Mouse (Mus musculus) retina, embryonic 14.5 days (tissue): ENCODE results near the gene Tor4a.

Experiments used
- DNase-seq: peaks from one replicate; pipeline ENCODE4 v3.0.0-alpha.2; 2015; ENCODE audit warnings: low spot score

The Tor4a gene

GRCm38 (mm10) chr2:25186575-25186930, 10.1 kb downstream of the Tor4a start:
- DNase-seq: no peak

GRCm38 (mm10) chr2:25185625-25186574, 10.8 kb downstream of the Tor4a start:
- peak; percentile 87 for DNase-seq

- DNase-seq: no peak
Measured at GRCm38 (mm10) chr2:25184496-25184895, 12.2 kb downstream of the Tor4a start.

GRCm38 (mm10) chr2:25183336-25183735, 13.3 kb downstream of the Tor4a start:
- no peak for DNase-seq

GRCm38 (mm10) chr2:25182664-25183063, 14.0 kb downstream of the Tor4a start:
- peak; percentile 42 for DNase-seq

GRCm38 (mm10) chr2:25181891-25182397, 14.7 kb downstream of the Tor4a start:
- DNase-seq: peak; percentile 58

GRCm38 (mm10) chr2:25180973-25181890, 15.5 kb downstream of the Tor4a start:
- DNase-seq: peak; percentile 83

- peak; percentile 96 for DNase-seq
Measured at GRCm38 (mm10) chr2:25180478-25180903, 16.2 kb downstream of the Tor4a start, which contains the start of gene Nrarp. Nrarp (plus strand) TSS chr2:25180758.

GRCm38 (mm10) chr2:25179566-25180217, 17.0 kb downstream of the Tor4a start:
- DNase-seq: no peak

GRCm38 (mm10) chr2:25178285-25178972, 18.3 kb downstream of the Tor4a start:
- no peak for DNase-seq

GRCm38 (mm10) chr2:25177685-25178084, 19.0 kb downstream of the Tor4a start:
- peak; percentile 76 for DNase-seq

- no peak for DNase-seq
Measured at GRCm38 (mm10) chr2:25177076-25177475, 19.6 kb downstream of the Tor4a start.

- DNase-seq: no peak
Measured at GRCm38 (mm10) chr2:25176573-25176972, 20.1 kb downstream of the Tor4a start.

- DNase-seq: no peak
Measured at GRCm38 (mm10) chr2:25175690-25176078, 21.0 kb downstream of the Tor4a start.

- DNase-seq: no peak
Measured at GRCm38 (mm10) chr2:25174866-25175689, 21.6 kb downstream of the Tor4a start.

- DNase-seq: no peak
Measured at GRCm38 (mm10) chr2:25173821-25174220, 22.9 kb downstream of the Tor4a start.

GRCm38 (mm10) chr2:25172629-25173028, 24.1 kb downstream of the Tor4a start:
- no peak for DNase-seq

GRCm38 (mm10) chr2:25171769-25172153, 24.9 kb downstream of the Tor4a start:
- DNase-seq: no peak

GRCm38 (mm10) chr2:25171101-25171768, 25.5 kb downstream of the Tor4a start:
- no peak for DNase-seq
